In genomic region chr7:43489631-43490125, GRCm38 (mm10) we compare ENCODE assay signal across 8 mouse cellular contexts. TPM values are rescaled to one million over a fixed set of nuclear protein-coding genes. Genes with fewer than 3 reads are reported as not detected.
DNase-seq lines count a peak whose midpoint lies in the region; ATAC-seq and TF ChIP-seq lines count a peak whose summit lies in the region.

Gene Iglon5, minus strand, starts transcription at chr7:43490075.

- peak within 1 kb of the TSS; percentile 80 for H3K4me2 ChIP-seq in forebrain, embryonic 15.5 days (replicated peaks)
- peak within 1 kb of the TSS; percentile 78 for H3K4me2 ChIP-seq in limb, embryonic 12.5 days
- peak within 1 kb of the TSS; percentile 67 for H3K4me2 ChIP-seq in stomach, embryonic 14.5 days (replicated peaks; ENCODE audit: low read depth, low read length)

- peak; percentile 65 for ATAC-seq in forebrain, embryonic 15.5 days (replicated peaks)
- ATAC-seq in limb, embryonic 12.5 days (ENCODE audit: insufficient number of reproducible peaks, insufficient read depth, low FRiP score, low TSS enrichment, low read depth), result peak; percentile 56
- ATAC-seq in stomach, embryonic 14.5 days (ENCODE audit: insufficient number of reproducible peaks, insufficient read depth, low FRiP score, low read depth), result peak; percentile 19; the same call in 1 of the 2 replicates

- peaks cover 0 to 7% of the 10 kb centered on the region in 2 experiments; a peak in 1 of 4 replicates for H3K4me1 ChIP-seq in ES-E14 (ENCODE audit: control insufficient read depth in 2 of 2, insufficient read depth in 2 of 2, low read length in 2 of 2, poor library complexity in 1 of 2)
- H3K4me1 ChIP-seq in forebrain, embryonic 15.5 days, result peaks cover 24% of the 10 kb centered on the region
- H3K4me1 ChIP-seq in limb, embryonic 12.5 days (replicated peaks), result peaks cover 6% of the 10 kb centered on the region; the same call in 1 of the 2 replicates
- no peaks in the 10 kb centered on the region for H3K4me1 ChIP-seq in stomach, embryonic 14.5 days (ENCODE audit: control insufficient read depth, insufficient read depth, low read length)

- H3K9ac ChIP-seq in ES-E14 (ENCODE audit: insufficient read depth, low read depth, low read length, poor library complexity, severe bottlenecking), result no peak within 1 kb of the TSS
- H3K9ac ChIP-seq in forebrain, embryonic 15.5 days (replicated peaks), result peak within 1 kb of the TSS; percentile 96
- peak within 1 kb of the TSS; percentile 86 for H3K9ac ChIP-seq in limb, embryonic 12.5 days (replicated peaks)
- H3K9ac ChIP-seq in stomach, embryonic 14.5 days (replicated peaks; ENCODE audit: low read depth, low read length), result peak within 1 kb of the TSS; percentile 52

- intact Hi-C loops in gastrocnemius, adult 2 months (cut with DNase I), result no loop called here

- 2% methylated on average over 15 of the region's 41 CpGs for WGBS in forebrain, embryonic 15.5 days
- 2% methylated on average over 30 of the region's 41 CpGs for WGBS in limb, embryonic 12.5 days
- WGBS in stomach, embryonic 14.5 days, result 2% methylated on average over 26 of the region's 41 CpGs

- in situ Hi-C loops in ES-E14 (cut with MboI; ENCODE audit: low sequenced_read_pairs in 2 of 2, unreplicated experiment in 2 of 2), result no loop called here

- no peak within 1 kb of the TSS for H3K27ac ChIP-seq in gastrocnemius, adult 2 months
- H3K27ac ChIP-seq in ES-E14 (ENCODE audit: insufficient read depth, low read depth, low read length, poor library complexity, severe bottlenecking), result no peak within 1 kb of the TSS
- H3K27ac ChIP-seq in forebrain, embryonic 15.5 days (replicated peaks), result peak within 1 kb of the TSS; percentile 80
- H3K27ac ChIP-seq in limb, embryonic 12.5 days, result 0 out of 2 replicates have a peak within 1 kb of the TSS, but pooled peaks have one; percentile 7
- H3K27ac ChIP-seq in stomach, embryonic 14.5 days (ENCODE audit: low read length), result no peak within 1 kb of the TSS

- H3K27me3 ChIP-seq in forebrain, embryonic 15.5 days, result no peaks in the 10 kb centered on the region
- peaks cover 40% of the 10 kb centered on the region for H3K27me3 ChIP-seq in limb, embryonic 12.5 days
- 0 out of 2 replicates have a peak, but pooled peaks cover 3% of the 10 kb centered on the region for H3K27me3 ChIP-seq in stomach, embryonic 14.5 days (ENCODE audit: control insufficient read depth, insufficient read depth, low read length)

- no peaks in the 10 kb centered on the region for H3K36me3 ChIP-seq in ES-E14 (ENCODE audit: control insufficient read depth, insufficient read depth, low read length, poor library complexity, severe bottlenecking)
- H3K36me3 ChIP-seq in forebrain, embryonic 15.5 days, result no peaks in the 10 kb centered on the region
- no peaks in the 10 kb centered on the region for H3K36me3 ChIP-seq in limb, embryonic 12.5 days
- no peaks in the 10 kb centered on the region for H3K36me3 ChIP-seq in stomach, embryonic 14.5 days (ENCODE audit: control insufficient read depth, insufficient read depth, low read length)

- H3K4me3 ChIP-seq in gastrocnemius, adult 2 months, result peak within 1 kb of the TSS; percentile 62
- H3K4me3 ChIP-seq in ES-E14 (ENCODE audit: insufficient read depth in 1 of 2, low read depth in 1 of 2, low read length in 2 of 2, poor library complexity in 1 of 2, severe bottlenecking in 1 of 2), result peak within 1 kb of the TSS; percentile 61 to 62
- peak within 1 kb of the TSS; percentile 93 for H3K4me3 ChIP-seq in forebrain, embryonic 15.5 days
- peak within 1 kb of the TSS; percentile 66 for H3K4me3 ChIP-seq in limb, embryonic 12.5 days (replicated peaks)
- H3K4me3 ChIP-seq in stomach, embryonic 14.5 days (ENCODE audit: low read depth, low read length), result peak within 1 kb of the TSS; percentile 39

- no peak for DNase-seq in gastrocnemius, adult 2 months
- no peak for DNase-seq in gastrocnemius, postnatal 4 days (ENCODE audit: low spot score in 2 of 2)
- DNase-seq in ES-E14 (ENCODE audit: low read depth, low spot score), result no peak
- DNase-seq in adrenal gland, postnatal 10 days, result no peak
- DNase-seq in spleen, adult 12 weeks (ENCODE audit: low spot score), result no peak

- TF ChIP-seq CTCF in gastrocnemius, adult 2 months (IDR thresholded peaks at IDR 0.05), result no peak

- no peaks in the 10 kb centered on the region for H3K9me3 ChIP-seq in ES-E14 (ENCODE audit: control insufficient read depth, insufficient read depth, low read depth, low read length)
- H3K9me3 ChIP-seq in forebrain, embryonic 15.5 days, result no peaks in the 10 kb centered on the region
- H3K9me3 ChIP-seq in limb, embryonic 12.5 days, result no peaks in the 10 kb centered on the region
- no peaks in the 10 kb centered on the region for H3K9me3 ChIP-seq in stomach, embryonic 14.5 days (ENCODE audit: control insufficient read depth, low read depth, low read length)

TF ChIP-seq in ES-E14, 5 proteins besides CTCF, POLR2A, EP300 and RAD21:
- TF ChIP-seq ZC3H11A (IDR thresholded peaks at IDR 0.05; ENCODE audit: borderline replicate concordance, low read depth, low read length) (no peak), HCFC1 (IDR thresholded peaks at IDR 0.05; ENCODE audit: borderline replicate concordance, insufficient read depth, low read length) (no peak), ZNF384 (IDR thresholded peaks at IDR 0.05; ENCODE audit: low read depth, low read length) (no peak), CHD2 (IDR thresholded peaks at IDR 0.05; ENCODE audit: low read depth, low read length) (no peak), MAFK (IDR thresholded peaks at IDR 0.05; ENCODE audit: insufficient read depth, low read depth, low read length) (no peak)

RNA-seq across cellular contexts. Expression of gene Iglon5, which starts in this region (rescaled TPM):
- under 1 TPM; 0.20 to 0.28 TPM for total RNA-seq in gastrocnemius, adult 2 months (2021)
- total RNA-seq in gastrocnemius, postnatal 4 days (2021), result under 1 TPM; 0.54 to 0.64 TPM
- 0.95 and 1.7 TPM in 2 replicates for total RNA-seq in ES-E14 (2012; rRNA removed)
- 4.8 and 4.9 TPM in 2 replicates for polyA plus RNA-seq in forebrain, embryonic 15.5 days (2015; fragmentation: Nextera tagmentation; extraction: Ambion mirVana)
- 1.4 and 1.7 TPM in 2 replicates for polyA plus RNA-seq in limb, embryonic 12.5 days (2016; fragmentation: Nextera tagmentation; extraction: Ambion mirVana)
- polyA plus RNA-seq in stomach, embryonic 14.5 days (2014; fragmentation: Nextera tagmentation; extraction: Ambion mirVana), result 0.75 and 0.91 TPM in 2 replicates
- 1 to 10 TPM; 1.3 to 2.4 TPM for total RNA-seq in adrenal gland, postnatal 10 days (2021)

Comparison
In these comparisons a context has a peak if more than half of its experiments do, and no peak if none do; other contexts are left out.
1. Peak in ATAC-seq, H3K4me3 ChIP-seq, H3K9ac ChIP-seq and H3K4me2 ChIP-seq in stomach, embryonic 14.5 days; RNA of the gene not detected or under 1 TPM.
2. H3K27ac ChIP-seq: peak in forebrain, embryonic 15.5 days (single experiment) and limb, embryonic 12.5 days (single experiment); none in gastrocnemius, adult 2 months (single experiment), ES-E14 (single experiment) and stomach, embryonic 14.5 days (single experiment).
3. H3K4me3 ChIP-seq: peak in every context shown above with its lines; median percentile 93 in forebrain, embryonic 15.5 days; 66 in limb, embryonic 12.5 days; 62 in gastrocnemius, adult 2 months; 62 in ES-E14; 39 in stomach, embryonic 14.5 days.
4. Peak in every context shown above with its lines, with median percentiles within 50 percentile points of each other: ATAC-seq and H3K4me2 ChIP-seq.